Comparison of ENCODE assay signal across 8 mouse cellular contexts in genomic region chr4:118359896-118360720, GRCm38 (mm10). TPM values are rescaled to one million over a fixed set of nuclear protein-coding genes. Genes with fewer than 3 reads are reported as not detected.
DNase-seq lines count a peak whose midpoint lies in the region; ATAC-seq and TF ChIP-seq lines count a peak whose summit lies in the region.

No protein-coding gene starts in this region.

- H3K4me2 ChIP-seq in embryonic facial prominence, embryonic 14.5 days (ENCODE audit: low read depth, low read length), result peak overlapping the region; percentile 91
- peak overlapping the region; percentile 94 for H3K4me2 ChIP-seq in midbrain, postnatal 0 days (ENCODE audit: low read depth, low read length, poor library complexity, severe bottlenecking)

- H3K27me3 ChIP-seq in embryonic facial prominence, embryonic 14.5 days (replicated peaks; ENCODE audit: control insufficient read depth, insufficient read depth, low read length), result no peaks in the 10 kb centered on the region
- no peaks in the 10 kb centered on the region for H3K27me3 ChIP-seq in liver, adult 2 months (ENCODE audit: control insufficient read depth, insufficient read depth, low read length)
- H3K27me3 ChIP-seq in midbrain, postnatal 0 days (ENCODE audit: insufficient read depth, low read length), result no peaks in the 10 kb centered on the region

- DNase-seq in CD4-positive helper T cell, adult 2 months (ENCODE audit: low read depth, low spot score), result peak; percentile 79
- peak; percentile 83 for DNase-seq in embryonic facial prominence, embryonic 14.5 days (ENCODE audit: low spot score)
- peak; percentile 72 to 74 for DNase-seq in heart, adult 9 months (ENCODE audit: low spot score in 2 of 2)
- DNase-seq in kidney, adult 8-10 months, result peak; percentile 80 to 84
- DNase-seq in liver, adult 2 months (ENCODE audit: extremely low read depth, low read depth, low spot score), result peak; percentile 69
- peak; percentile 80 for DNase-seq in midbrain, postnatal 0 days (ENCODE audit: low spot score)
- DNase-seq in spleen, postnatal 14 days (ENCODE audit: low spot score in 2 of 2), result peak; percentile 38 to 49

- H3K4me1 ChIP-seq in bone marrow, adult 2 months (ENCODE audit: control insufficient read depth, insufficient read depth, low read length), result peaks cover 3% of the 10 kb centered on the region
- H3K4me1 ChIP-seq in embryonic facial prominence, embryonic 14.5 days (ENCODE audit: control insufficient read depth, insufficient read depth, low read length), result peaks cover 12% of the 10 kb centered on the region
- peaks cover 21% of the 10 kb centered on the region for H3K4me1 ChIP-seq in liver, adult 2 months (ENCODE audit: control insufficient read depth, insufficient read depth, low read length)
- 0 out of 2 replicates have a peak, but pooled peaks cover 3% of the 10 kb centered on the region for H3K4me1 ChIP-seq in midbrain, postnatal 0 days (ENCODE audit: insufficient read depth, low read length)

- H3K4me3 ChIP-seq in bone marrow, adult 2 months (replicated peaks; ENCODE audit: control insufficient read depth, low read depth, low read length), result peak overlapping the region; percentile 66
- peak overlapping the region; percentile 65 for H3K4me3 ChIP-seq in embryonic facial prominence, embryonic 14.5 days (ENCODE audit: low read depth, low read length)
- H3K4me3 ChIP-seq in liver, adult 2 months (ENCODE audit: insufficient read depth, low read depth, low read length), result peak overlapping the region; percentile 91
- peak overlapping the region; percentile 55 for H3K4me3 ChIP-seq in midbrain, postnatal 0 days (ENCODE audit: low read depth, low read length)

- peaks cover 39% of the 10 kb centered on the region for H3K36me3 ChIP-seq in embryonic facial prominence, embryonic 14.5 days (ENCODE audit: control insufficient read depth, insufficient read depth, low read length)
- H3K36me3 ChIP-seq in liver, adult 2 months (ENCODE audit: control insufficient read depth, insufficient read depth, low read length), result no peaks in the 10 kb centered on the region
- H3K36me3 ChIP-seq in midbrain, postnatal 0 days (ENCODE audit: insufficient read depth, low read length), result peaks cover 33% of the 10 kb centered on the region

- no peaks in the 10 kb centered on the region for H3K79me2 ChIP-seq in liver, adult 2 months (ENCODE audit: control insufficient read depth, insufficient read depth, low read length)

- ATAC-seq in embryonic facial prominence, embryonic 14.5 days (ENCODE audit: low read depth), result peak; percentile 89
- peak; percentile 73 for ATAC-seq in midbrain, postnatal 0 days (ENCODE audit: low FRiP score)

- 2% methylated on average over 54 of the region's 54 CpGs for WGBS in bone marrow, adult 2 months
- WGBS in embryonic facial prominence, embryonic 14.5 days, result 2% methylated on average over 43 of the region's 54 CpGs
- 2% methylated on average over 54 of the region's 54 CpGs for WGBS in liver, adult 2 months
- 1% methylated on average over 54 of the region's 54 CpGs for WGBS in midbrain, postnatal 0 days

- H3K27ac ChIP-seq in bone marrow, adult 2 months (ENCODE audit: control insufficient read depth, insufficient read depth, low read depth, low read length, poor library complexity), result peak overlapping the region; percentile 44; the same call in 1 of the 2 replicates
- peak overlapping the region; percentile 87 for H3K27ac ChIP-seq in embryonic facial prominence, embryonic 14.5 days (replicated peaks; ENCODE audit: low read depth, low read length)
- peak overlapping the region; percentile 95 for H3K27ac ChIP-seq in liver, adult 2 months (replicated peaks; ENCODE audit: insufficient read depth, low read depth, low read length)
- peak overlapping the region; percentile 92 for H3K27ac ChIP-seq in midbrain, postnatal 0 days (ENCODE audit: low read depth, low read length)

- peak; percentile 50; the same call in 1 of the 2 replicates for TF ChIP-seq POLR2A in bone marrow, adult 2 months (IDR thresholded peaks at IDR 0.05; ENCODE audit: borderline replicate concordance, control insufficient read depth, low read depth, low read length)
- TF ChIP-seq POLR2A in liver, adult 2 months (IDR thresholded peaks at IDR 0.05; ENCODE audit: extremely low read depth, insufficient read depth, low read length), result peak; percentile 50; the same call in 1 of the 2 replicates

- H3K9ac ChIP-seq in embryonic facial prominence, embryonic 14.5 days (ENCODE audit: low read depth, low read length), result peak overlapping the region; percentile 86
- H3K9ac ChIP-seq in liver, adult 2 months (ENCODE audit: low read depth, low read length), result peak overlapping the region; percentile 99
- peak overlapping the region; percentile 80 for H3K9ac ChIP-seq in midbrain, postnatal 0 days (replicated peaks; ENCODE audit: low read length, poor library complexity, severe bottlenecking)

- TF ChIP-seq CTCF in bone marrow, adult 2 months (IDR thresholded peaks at IDR 0.05; ENCODE audit: control insufficient read depth, insufficient read depth, low read length), result no peak
- TF ChIP-seq CTCF in liver, adult 2 months (IDR thresholded peaks at IDR 0.05; ENCODE audit: low read depth, low read length), result no peak
- TF ChIP-seq CTCF in midbrain, postnatal 0 days (IDR thresholded peaks at IDR 0.05), result no peak

- no peaks in the 10 kb centered on the region for H3K9me3 ChIP-seq in embryonic facial prominence, embryonic 14.5 days (ENCODE audit: control insufficient read depth, low read length)
- H3K9me3 ChIP-seq in midbrain, postnatal 0 days (ENCODE audit: low read length), result no peaks in the 10 kb centered on the region

RNA-seq across cellular contexts. Expression of gene Szt2, which starts 49.0 kb away (rescaled TPM):
- polyA plus RNA-seq in bone marrow, adult 2 months (2011; ENCODE audit: insufficient read depth, insufficient read length, low replicate concordance, missing spikeins), result 17.0 and 34.6 TPM in 2 replicates
- polyA plus RNA-seq in embryonic facial prominence, embryonic 14.5 days (2014; fragmentation: Nextera tagmentation; extraction: Ambion mirVana), result 8.7 and 9.3 TPM in 2 replicates
- 3.0 and 5.2 TPM in 2 replicates for total RNA-seq in liver, adult 2 months (2014; rRNA removed)
- polyA plus RNA-seq in liver, adult 2 months (2012; rRNA removed), result 8.8 and 11.9 TPM in 2 replicates
- total RNA-seq in midbrain, postnatal 0 days (2014; rRNA removed), result 18.8 and 29.0 TPM in 2 replicates
- 3.2 and 4.6 TPM in 2 replicates for polyA plus RNA-seq in midbrain, postnatal 0 days (2015; fragmentation: Nextera tagmentation; extraction: Ambion mirVana)

RNA-seq across cellular contexts. Expression of gene Med8, which starts 49.0 kb away (rescaled TPM):
- polyA plus RNA-seq in bone marrow, adult 2 months (2011; ENCODE audit: insufficient read depth, insufficient read length, low replicate concordance, missing spikeins), result 45.2 and 67.4 TPM in 2 replicates
- polyA plus RNA-seq in embryonic facial prominence, embryonic 14.5 days (2014; fragmentation: Nextera tagmentation; extraction: Ambion mirVana), result 85.0 and 97.1 TPM in 2 replicates
- total RNA-seq in liver, adult 2 months (2014; rRNA removed), result 37.0 and 40.3 TPM in 2 replicates
- 25.5 and 31.3 TPM in 2 replicates for polyA plus RNA-seq in liver, adult 2 months (2012; rRNA removed)
- 48.0 and 54.8 TPM in 2 replicates for total RNA-seq in midbrain, postnatal 0 days (2014; rRNA removed)
- polyA plus RNA-seq in midbrain, postnatal 0 days (2015; fragmentation: Nextera tagmentation; extraction: Ambion mirVana), result 90.1 and 95.7 TPM in 2 replicates

Comparison
In these comparisons a context has a peak if more than half of its experiments do, and no peak if none do; other contexts are left out.
1. Peak in every context shown above with its lines: DNase-seq, ATAC-seq, H3K4me3 ChIP-seq and H3K27ac ChIP-seq.
2. H3K27ac ChIP-seq: peak in every context shown above with its lines; median percentile 95 in liver, adult 2 months; 92 in midbrain, postnatal 0 days; 87 in embryonic facial prominence, embryonic 14.5 days; 44 in bone marrow, adult 2 months.